Mouse (Mus musculus) liver, embryonic 12.5 days (tissue): ENCODE results near the gene Rab3b. TPM values are rescaled to one million over a fixed set of nuclear protein-coding genes. Genes with fewer than 3 reads are reported as not detected.

Experiments
- ATAC-seq: fragments of 200-750 bp; cut with Nextera tagmentation; 2 replicates; pipeline ENCODE4 v1.8.0; 2017; ENCODE audit warnings: moderate number of reproducible peaks, mild to moderate bottlenecking, moderate library complexity
- H3K27ac ChIP-seq: fragments of 300-500 bp; sonication (generic); 2 replicates; pipeline ENCODE4 v1.5.1; 2016; ENCODE audit warnings: mild to moderate bottlenecking
- H3K27me3 ChIP-seq: fragments of 300-500 bp; sonication (generic); replicated peaks from 2 replicates; pipeline ENCODE4 v1.6.1; 2016; ENCODE audit warnings: mild to moderate bottlenecking, moderate library complexity
- H3K36me3 ChIP-seq: fragments of 300-500 bp; sonication (generic); 2 replicates; pipeline ENCODE4 v1.6.1; 2016; ENCODE audit warnings: mild to moderate bottlenecking, moderate library complexity
- H3K4me1 ChIP-seq: fragments of 300-500 bp; sonication (generic); 2 replicates; pipeline ENCODE4 v1.6.1; 2016
- H3K4me2 ChIP-seq: fragments of 300-500 bp; sonication (generic); 2 replicates; pipeline ENCODE4 v1.6.1; 2016; ENCODE audit warnings: mild to moderate bottlenecking, moderate library complexity
- H3K4me3 ChIP-seq: fragments of 300-500 bp; sonication (generic); 2 replicates; pipeline ENCODE4 v1.5.1; 2016; ENCODE audit warnings: mild to moderate bottlenecking, moderate library complexity
- H3K9ac ChIP-seq: fragments of 300-500 bp; sonication (generic); 2 replicates; pipeline ENCODE4 v1.6.1; 2016; ENCODE audit warnings: mild to moderate bottlenecking, moderate library complexity
- H3K9me3 ChIP-seq: fragments of 300-500 bp; sonication (generic); replicated peaks from 2 replicates; pipeline ENCODE4 v1.6.1; 2016; ENCODE audit warnings: mild to moderate bottlenecking, moderate library complexity
- WGBS: fragments of 180-500 bp; shearing (Covaris S2); methylation state at CpG from one replicate; pipeline ENCODE4 v1.1.7; 2016; ENCODE audit not compliant: insufficient replicate concordance; 5-methylcytosine and 5-hydroxymethylcytosine counted together
- polyA plus RNA-seq: library from polyadenylated mRNA; unstranded; fragments of >200 nt; fragmentation: Nextera tagmentation; extraction: Ambion mirVana; gene quantifications from 2 replicates; pipeline ENCODE4 v1.2.1, GENCODE M21; 2016

Gene Rab3b
- polyA plus RNA-seq, 1 experiment from 2014 or later, result 4.0 TPM

DNA sequence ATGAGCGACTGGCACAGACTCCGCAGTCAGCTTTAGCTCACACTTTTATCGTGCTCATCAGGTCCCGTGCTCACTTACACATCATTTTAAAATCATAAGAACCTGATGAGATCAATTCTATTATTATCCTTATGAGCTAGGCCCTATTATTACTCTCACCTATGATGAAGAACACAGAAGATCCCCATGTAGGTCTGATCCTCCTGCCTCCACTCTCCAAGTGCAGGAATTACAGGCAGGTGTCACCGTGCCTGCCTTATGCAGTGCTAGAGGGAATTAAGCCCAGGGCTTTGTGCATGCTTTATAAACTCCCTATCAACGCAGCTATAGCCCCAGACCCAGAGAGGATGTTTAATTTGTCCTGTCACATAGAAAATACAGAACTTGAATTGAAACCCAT lies 84.2 kb downstream of the Rab3b start:
- Histone ChIP-seq H3K4me3 (no peak overlapping the region), H3K27ac (no peak overlapping the region), H3K9me3 (no peaks in the 10 kb centered on the region), H3K27me3 (no peaks in the 10 kb centered on the region; the same call in 1 of the 2 replicates), H3K36me3 (no peaks in the 10 kb centered on the region), H3K4me1 (peaks cover 36% of the 10 kb centered on the region), H3K9ac (no peak overlapping the region), H3K4me2 (no peak overlapping the region)
- 87% methylated on average over 6 of the region's 6 CpGs for WGBS
- no peak for ATAC-seq

GRCm38 (mm10) chr4:108969517-108969916 lies 90.7 kb downstream of the Rab3b start:
- Histone ChIP-seq H3K4me3 (no peak overlapping the region), H3K36me3 (no peaks in the 10 kb centered on the region), H3K27ac (no peak overlapping the region), H3K9ac (no peak overlapping the region), H3K27me3 (no peaks in the 10 kb centered on the region), H3K9me3 (no peaks in the 10 kb centered on the region), H3K4me1 (peaks cover 22% of the 10 kb centered on the region), H3K4me2 (no peak overlapping the region)
- 21% methylated on average over 3 of the region's 3 CpGs for WGBS
- ATAC-seq, result peak; percentile 58

DNA sequence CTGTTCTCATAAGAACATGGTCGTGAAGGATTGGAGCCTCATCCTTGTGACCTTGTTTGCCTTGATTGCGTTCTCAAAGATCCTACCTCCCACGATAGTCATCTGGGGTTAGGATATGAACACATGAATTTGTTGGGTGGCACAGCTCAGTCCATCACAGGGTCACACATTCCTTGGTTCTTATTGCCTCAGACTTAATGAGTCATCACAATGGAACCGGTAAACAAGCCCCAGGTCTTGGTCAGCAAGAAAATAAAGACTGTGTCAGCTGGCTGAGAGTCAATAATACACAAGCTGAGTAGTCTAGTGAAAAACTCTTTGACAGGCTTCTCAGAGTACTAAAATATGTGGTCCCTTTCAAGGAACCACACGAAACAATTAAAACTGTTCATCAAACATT lies 92.2 kb downstream of the Rab3b start:
- no peak overlapping the region for H3K27ac ChIP-seq
- no peaks in the 10 kb centered on the region for H3K9me3 ChIP-seq
- H3K27me3 ChIP-seq, result no peaks in the 10 kb centered on the region
- ATAC-seq, result no peak
- H3K36me3 ChIP-seq, result no peaks in the 10 kb centered on the region
- WGBS, result 60% methylated on average over 5 of the region's 5 CpGs
- no peak overlapping the region for H3K4me3 ChIP-seq
- peaks cover 22% of the 10 kb centered on the region for H3K4me1 ChIP-seq
- no peak overlapping the region for H3K9ac ChIP-seq
- H3K4me2 ChIP-seq, result no peak overlapping the region

GRCm38 (mm10) chr4:108976458-108977071 lies 97.7 kb downstream of the Rab3b start:
- Histone ChIP-seq H3K9me3 (no peaks in the 10 kb centered on the region), H3K36me3 (no peaks in the 10 kb centered on the region), H3K9ac (no peak overlapping the region), H3K4me3 (no peak overlapping the region), H3K27me3 (peaks cover 13% of the 10 kb centered on the region; the same call in 1 of the 2 replicates), H3K27ac (no peak overlapping the region), H3K4me1 (peaks cover 13% of the 10 kb centered on the region; the same call in 1 of the 2 replicates), H3K4me2 (no peak overlapping the region)
- 43% methylated on average over 6 of the region's 6 CpGs for WGBS
- ATAC-seq, result peak; percentile 42

DNA sequence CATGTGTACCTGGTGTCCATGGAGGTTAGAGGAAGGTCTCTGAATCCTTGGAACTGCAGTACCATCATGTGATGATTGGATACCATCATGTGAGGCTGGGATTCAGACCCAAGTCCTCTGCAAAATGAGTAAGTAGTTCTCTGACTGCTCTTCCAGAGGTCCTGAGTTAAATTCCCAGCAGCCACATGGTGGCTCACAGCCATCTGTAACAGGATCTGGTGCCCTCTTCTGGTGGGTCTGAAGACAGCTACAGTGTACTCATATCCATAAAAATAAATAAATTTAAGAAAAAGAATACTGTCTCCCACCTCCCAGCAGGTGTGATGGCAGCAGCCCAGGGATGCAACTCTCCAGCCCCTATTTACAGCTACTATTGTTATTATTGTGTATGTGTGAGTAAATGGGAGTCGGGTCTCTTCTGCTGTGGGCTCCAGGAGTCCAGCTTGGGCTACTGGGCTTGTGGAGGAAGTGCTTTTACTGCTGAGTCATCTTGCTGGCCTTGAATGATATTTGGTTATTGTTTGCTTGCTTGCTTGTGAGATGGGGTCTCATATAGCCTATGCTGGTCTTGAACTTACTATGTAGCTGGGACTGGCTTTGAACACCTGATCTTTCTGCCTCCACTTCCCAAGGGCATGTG lies 108.1 kb downstream of the Rab3b start:
- Histone ChIP-seq H3K27me3 (0 out of 2 replicates have a peak, but pooled peaks cover 8% of the 10 kb centered on the region), H3K36me3 (no peaks in the 10 kb centered on the region), H3K4me2 (no peak overlapping the region), H3K4me3 (no peak overlapping the region), H3K27ac (no peak overlapping the region), H3K9me3 (no peaks in the 10 kb centered on the region), H3K9ac (no peak overlapping the region), H3K4me1 (peaks cover 23% of the 10 kb centered on the region)
- WGBS, result 77% methylated on average over 1 of the region's 1 CpGs
- ATAC-seq, result no peak

- Histone ChIP-seq H3K27ac (no peak overlapping the region), H3K4me1 (peaks cover 23% of the 10 kb centered on the region), H3K27me3 (0 out of 2 replicates have a peak, but pooled peaks cover 8% of the 10 kb centered on the region), H3K4me3 (no peak overlapping the region), H3K9me3 (no peaks in the 10 kb centered on the region), H3K9ac (no peak overlapping the region), H3K4me2 (no peak overlapping the region), H3K36me3 (no peaks in the 10 kb centered on the region)
- ATAC-seq, result no peak
- 71% methylated on average over 4 of the region's 4 CpGs for WGBS
These were observed 108.6 kb downstream of the Rab3b start for GRCm38 (mm10) chr4:108987473-108987842.

- no peak for ATAC-seq
- Histone ChIP-seq H3K27ac (peak overlapping the region; percentile 78), H3K9me3 (no peaks in the 10 kb centered on the region), H3K4me3 (no peak overlapping the region), H3K4me1 (peaks cover 23% of the 10 kb centered on the region), H3K9ac (no peak overlapping the region), H3K36me3 (no peaks in the 10 kb centered on the region), H3K27me3 (no peaks in the 10 kb centered on the region), H3K4me2 (peak overlapping the region; percentile 55; the same call in 1 of the 2 replicates)
- 69% methylated on average over 2 of the region's 2 CpGs for WGBS
These were observed 110.6 kb downstream of the Rab3b start for GRCm38 (mm10) chr4:108989430-108989829.

DNA sequence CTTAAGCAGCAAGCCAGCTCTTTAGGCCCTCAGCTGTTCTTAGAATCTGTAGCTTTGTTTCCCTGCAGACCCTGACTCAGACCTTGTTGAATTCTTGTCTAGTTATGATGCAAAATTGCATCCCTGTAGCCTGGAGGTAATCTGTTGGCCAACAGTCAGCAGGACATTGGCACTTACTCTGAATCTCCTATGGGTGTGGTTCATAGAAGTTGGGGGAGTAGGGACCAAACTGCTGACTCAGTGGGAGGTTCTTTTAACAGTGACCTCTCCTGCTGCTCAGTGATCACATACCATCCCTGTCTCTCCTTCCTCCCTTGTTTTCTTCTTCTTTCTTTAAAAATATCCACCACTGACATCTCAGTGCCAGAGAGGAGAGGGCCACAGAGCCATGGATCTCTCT lies 111.2 kb downstream of the Rab3b start:
- Histone ChIP-seq H3K4me2 (peak overlapping the region; percentile 55), H3K36me3 (no peaks in the 10 kb centered on the region), H3K9me3 (no peaks in the 10 kb centered on the region), H3K27ac (peak overlapping the region; percentile 78), H3K27me3 (no peaks in the 10 kb centered on the region), H3K9ac (peak overlapping the region; percentile 32), H3K4me1 (peaks cover 23% of the 10 kb centered on the region), H3K4me3 (no peak overlapping the region)
- ATAC-seq, result peak; percentile 98

GRCm38 (mm10) chr4:108990571-108990970 lies 111.7 kb downstream of the Rab3b start:
- 80% methylated on average over 6 of the region's 6 CpGs for WGBS
- peak; percentile 43; the same call in 1 of the 2 replicates for ATAC-seq
- Histone ChIP-seq H3K9ac (peak overlapping the region; percentile 32), H3K27ac (peak overlapping the region; percentile 78), H3K4me2 (peak overlapping the region; percentile 55), H3K4me3 (no peak overlapping the region), H3K4me1 (peaks cover 23% of the 10 kb centered on the region), H3K36me3 (no peaks in the 10 kb centered on the region), H3K27me3 (no peaks in the 10 kb centered on the region), H3K9me3 (no peaks in the 10 kb centered on the region)

DNA sequence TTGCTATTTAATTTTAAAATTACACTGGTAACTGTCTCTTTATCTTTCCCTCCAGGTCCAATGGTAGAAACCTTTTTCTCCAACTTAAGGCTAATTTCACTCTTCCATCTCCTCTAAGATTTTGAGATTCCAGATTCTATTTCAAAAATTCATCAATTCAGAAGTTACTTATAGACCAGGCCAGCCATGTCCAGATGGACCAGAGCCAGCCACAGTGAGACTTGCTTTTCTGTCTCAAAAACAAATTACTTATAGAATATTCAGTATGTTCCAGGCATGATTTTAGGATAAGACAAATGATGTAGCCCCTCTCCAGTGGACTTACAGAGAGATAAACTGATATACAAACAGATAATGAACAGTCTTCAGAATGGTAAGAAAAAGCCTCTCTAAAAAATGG lies 112.9 kb downstream of the Rab3b start:
- Histone ChIP-seq H3K4me3 (no peak overlapping the region), H3K27me3 (no peaks in the 10 kb centered on the region; the same call in 1 of the 2 replicates)

More for the DNA sequence above, 112.9 kb downstream of the Rab3b start:
- no peak for ATAC-seq
- H3K9ac ChIP-seq, result no peak overlapping the region
- no peak overlapping the region for H3K4me2 ChIP-seq
- H3K9me3 ChIP-seq, result no peaks in the 10 kb centered on the region
- H3K27ac ChIP-seq, result no peak overlapping the region
- peaks cover 23% of the 10 kb centered on the region for H3K4me1 ChIP-seq
- H3K36me3 ChIP-seq, result no peaks in the 10 kb centered on the region
